Mouse (Mus musculus) embryonic facial prominence, embryonic 12.5 days (tissue): ENCODE measurements around the gene Clec4d. TPM values are rescaled to one million over a fixed set of nuclear protein-coding genes. Genes with fewer than 3 reads are reported as not detected.

Source experiments
- polyA plus RNA-seq: library from polyadenylated mRNA; unstranded; fragments of >200 nt; fragmentation: Nextera tagmentation; extraction: Ambion mirVana; gene quantifications from 2 replicates; pipeline ENCODE4 v1.2.1, GENCODE M21; 2016

Clec4d gene
- polyA plus RNA-seq, 1 experiment from 2014 or later: not detected

Other genes starting within 250 kb of the Clec4d start
- not detected in 2 replicates for gene Clec4b1, start 212.1 kb upstream of the Clec4d start, polyA plus RNA-seq
- gene Clec4a2, start 155.7 kb upstream of the Clec4d start, polyA plus RNA-seq: 0.55 and 1.2 TPM in 2 replicates
- not detected in 2 replicates for gene Clec4b2, start 89.2 kb upstream of the Clec4d start, polyA plus RNA-seq
- 0.47 and 0.53 TPM in 2 replicates for gene Clec4n, start 32.3 kb upstream of the Clec4d start, polyA plus RNA-seq
- not detected in 2 replicates for gene Clec4e, start 27.8 kb downstream of the Clec4d start, polyA plus RNA-seq
- gene Vmn2r19, start 46.2 kb downstream of the Clec4d start, polyA plus RNA-seq: not detected in 2 replicates
- gene Vmn2r20, start 156.0 kb downstream of the Clec4d start, polyA plus RNA-seq: not detected in 2 replicates